Mouse (Mus musculus) olfactory bulb, adult 2 months (tissue): ENCODE data around the gene Qsox2. TPM values are rescaled to one million over a fixed set of nuclear protein-coding genes. Genes with fewer than 3 reads are reported as not detected.

Experiments
- H3K27ac ChIP-seq: fragments of 200-500 bp; 2 replicates; pipeline ENCODE4 v1.5.1; 2012; ENCODE audit warnings: low read depth, low read length; ENCODE audit not compliant: insufficient read depth
- H3K4me1 ChIP-seq: fragments of 200-500 bp; 2 replicates; pipeline ENCODE4 v1.6.1; 2012; ENCODE audit warnings: low read length; ENCODE audit not compliant: control insufficient read depth, insufficient read depth
- H3K4me3 ChIP-seq: fragments of 200-500 bp; 2 replicates; pipeline ENCODE4 v1.5.1; 2012; ENCODE audit warnings: mild to moderate bottlenecking, low read depth, low read length, moderate library complexity; ENCODE audit not compliant: insufficient read depth
- CTCF ChIP-seq: fragments of 200-500 bp; IDR thresholded peaks from 2 replicates; pipeline ENCODE4 v1.5.1; 2012; ENCODE audit warnings: low read depth, mild to moderate bottlenecking, low read length, moderate library complexity; ENCODE audit not compliant: insufficient read depth
- POLR2A ChIP-seq: fragments of 200-500 bp; IDR thresholded peaks from 2 replicates; pipeline ENCODE4 v1.6.1; 2012; ENCODE audit warnings: mild to moderate bottlenecking, low read depth, low read length, moderate library complexity; ENCODE audit not compliant: insufficient read depth
- WGBS: fragments of 180-500 bp; shearing (Covaris S2); methylation state at CpG from one replicate; pipeline ENCODE4 v1.1.7; 2018; 5-methylcytosine and 5-hydroxymethylcytosine counted together
- polyA plus RNA-seq: library from polyadenylated mRNA; stranded (reverse); fragments of >200 nt; gene quantifications from 2 replicates; pipeline ENCODE4 v1.2.4, GENCODE M21; 2012; ENCODE audit warnings: low replicate concordance; ENCODE audit not compliant: missing spikeins, insufficient read depth, insufficient read length

The Qsox2 gene
- polyA plus RNA-seq, 1 experiment = not detected

DNA sequence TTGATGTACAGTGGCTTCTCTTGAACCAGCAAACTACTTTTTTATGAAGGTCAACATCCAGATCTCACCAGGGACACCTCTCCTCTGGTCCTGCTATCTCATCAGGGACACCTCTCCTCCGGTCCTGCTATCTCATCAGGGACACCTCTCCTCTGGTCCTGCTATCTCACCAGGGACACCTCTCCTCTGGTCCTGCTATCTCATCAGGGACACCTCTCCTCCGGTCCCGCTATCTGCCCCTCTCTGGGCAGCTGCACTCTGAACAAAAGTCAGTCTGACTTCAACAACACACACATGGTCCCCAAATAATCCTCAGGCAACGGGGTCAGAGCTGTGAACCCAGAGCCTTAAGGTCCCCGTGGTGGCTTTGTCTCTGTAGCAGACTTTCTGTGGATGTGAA lies 60.6 kb downstream of the Qsox2 start:
- Histone ChIP-seq H3K4me1 (no peaks in the 10 kb centered on the region), H3K4me3 (no peak overlapping the region), H3K27ac (no peak overlapping the region)
- TF ChIP-seq POLR2A (no peak), CTCF (no peak)
- 79% methylated on average over 5 of the region's 5 CpGs for WGBS

DNA sequence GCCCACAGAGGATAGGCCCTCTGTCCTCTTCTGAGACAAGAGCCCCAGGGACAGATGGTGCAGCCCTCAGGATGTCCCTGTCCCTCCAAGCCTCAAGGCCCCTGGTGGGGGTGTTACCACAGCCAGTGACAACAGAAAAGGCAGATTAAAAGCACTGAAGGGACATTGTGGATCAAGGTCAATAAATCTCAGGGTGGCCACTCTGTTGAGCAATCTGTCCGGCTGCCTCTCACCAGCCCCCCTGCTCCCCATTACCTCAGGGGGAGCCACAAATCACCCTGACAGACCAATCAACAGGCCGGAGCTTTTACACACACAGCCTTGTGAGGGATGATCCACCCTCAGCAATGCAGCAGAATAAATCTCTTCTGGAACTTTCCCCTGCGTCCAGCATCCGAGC lies 62.1 kb downstream of the Qsox2 start:
- 53% methylated on average over 4 of the region's 4 CpGs for WGBS
- TF ChIP-seq CTCF = no peak
- no peak for TF ChIP-seq POLR2A
- Histone ChIP-seq H3K4me3 (no peak overlapping the region), H3K4me1 (peaks cover 8% of the 10 kb centered on the region), H3K27ac (no peak overlapping the region)

GRCm38 (mm10) chr2:26172166-26172565 lies 65.2 kb downstream of the Qsox2 start:
- no peak overlapping the region for H3K27ac ChIP-seq
- WGBS = 78% methylated on average over 2 of the region's 2 CpGs
- TF ChIP-seq POLR2A (no peak), CTCF (no peak)
- no peak overlapping the region for H3K4me3 ChIP-seq
- peaks cover 13% of the 10 kb centered on the region for H3K4me1 ChIP-seq

- Histone ChIP-seq H3K4me3 (no peak overlapping the region), H3K4me1 (peaks cover 13% of the 10 kb centered on the region), H3K27ac (no peak overlapping the region)
- 58% methylated on average over 2 of the region's 2 CpGs for WGBS
- TF ChIP-seq CTCF (no peak), POLR2A (no peak)
Observed at GRCm38 (mm10) chr2:26170376-26170775, 66.9 kb downstream of the Qsox2 start.

DNA sequence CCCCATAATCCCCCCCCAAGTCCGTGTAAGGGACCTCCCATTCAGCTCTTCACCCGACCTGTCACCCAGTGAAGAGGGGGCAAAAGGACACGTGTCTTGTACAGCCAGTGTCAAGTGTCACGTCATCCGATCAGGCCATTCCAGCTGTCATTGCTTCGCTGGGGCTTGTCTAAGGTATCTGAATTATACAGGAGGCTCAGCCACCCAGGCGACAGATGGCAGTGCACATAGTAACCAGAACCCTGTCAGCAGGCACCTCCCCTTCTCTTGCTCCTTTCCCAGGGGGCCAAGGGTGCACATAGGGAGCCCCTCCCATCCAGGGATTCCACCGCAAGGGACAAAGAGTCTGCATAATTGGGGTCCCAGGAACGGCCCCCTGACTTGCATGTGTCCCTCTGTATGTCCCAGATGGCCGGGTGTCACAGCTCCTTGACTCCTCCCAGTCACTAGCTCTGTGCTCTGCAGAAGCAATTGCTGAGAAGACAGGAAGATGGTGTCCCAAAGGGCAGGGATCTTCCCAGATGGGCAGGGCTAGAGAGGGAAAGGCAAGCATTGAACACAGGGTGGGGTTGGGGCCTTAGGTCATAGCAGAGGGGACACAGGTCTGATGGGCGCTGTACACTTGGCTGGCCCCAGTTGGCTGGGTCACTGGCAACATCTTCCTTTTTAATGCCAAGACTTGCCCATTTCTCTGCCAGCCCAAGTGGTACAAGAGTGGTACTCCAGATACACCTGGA lies 68.3 kb downstream of the Qsox2 start:
- TF ChIP-seq POLR2A = no peak
- 55% methylated on average over 11 of the region's 11 CpGs for WGBS
- H3K4me3 ChIP-seq = no peak overlapping the region
- H3K4me1 ChIP-seq = peaks cover 13% of the 10 kb centered on the region
- no peak overlapping the region for H3K27ac ChIP-seq

DNA sequence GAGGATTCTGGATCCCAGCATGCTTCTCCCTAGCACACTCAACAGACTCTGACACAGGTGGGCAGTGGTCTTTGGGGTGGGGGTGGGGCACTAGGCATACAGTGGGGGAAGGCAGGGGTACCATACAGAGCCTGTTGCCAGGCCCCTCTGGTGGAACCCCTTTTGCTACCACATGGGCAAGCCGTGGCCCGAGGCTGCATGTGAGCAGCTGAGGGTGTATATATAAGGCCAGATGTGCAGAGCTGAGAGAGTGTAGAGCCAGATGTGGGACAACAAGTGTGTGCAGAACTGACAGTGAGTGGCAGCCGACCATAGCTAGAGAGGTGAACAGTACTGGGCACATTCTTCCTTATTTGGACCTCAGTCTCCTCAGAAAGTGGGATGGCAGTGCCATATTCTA lies 70.4 kb downstream of the Qsox2 start:
- no peak overlapping the region for H3K27ac ChIP-seq
- no peak overlapping the region for H3K4me3 ChIP-seq
- WGBS = 86% methylated on average over 3 of the region's 3 CpGs
- peaks cover 13% of the 10 kb centered on the region for H3K4me1 ChIP-seq
- TF ChIP-seq POLR2A (no peak), CTCF (no peak)

Other genes with a start within 250 kb of the Qsox2 start
- not detected in 2 replicates for gene Ubac1, start 215.8 kb downstream of the Qsox2 start, polyA plus RNA-seq
- 71.7 TPM in 1 of 2 replicates, not detected in the other for gene Nacc2, start 114.3 kb downstream of the Qsox2 start, polyA plus RNA-seq
- gene Lhx3, start 29.2 kb downstream of the Qsox2 start, polyA plus RNA-seq = not detected in 2 replicates
- not detected in 2 replicates for gene Ccdc187, start 57.0 kb upstream of the Qsox2 start, polyA plus RNA-seq
- gene Gpsm1, start 78.0 kb upstream of the Qsox2 start, polyA plus RNA-seq = 357 TPM in 1 of 2 replicates, not detected in the other
- not detected in 2 replicates for gene Dnlz, start 114.6 kb upstream of the Qsox2 start, polyA plus RNA-seq
- not detected in 2 replicates for gene Card9, start 123.4 kb upstream of the Qsox2 start, polyA plus RNA-seq
- not detected in 2 replicates for gene Snapc4, start 143.1 kb upstream of the Qsox2 start, polyA plus RNA-seq
- gene Entr1, start 151.8 kb upstream of the Qsox2 start, polyA plus RNA-seq = not detected in 2 replicates
- 415 TPM in 1 of 2 replicates, not detected in the other for gene Pmpca, start 151.8 kb upstream of the Qsox2 start, polyA plus RNA-seq
- gene Inpp5e, start 171.7 kb upstream of the Qsox2 start, polyA plus RNA-seq = not detected in 2 replicates
- 122 TPM in 1 of 2 replicates, not detected in the other for gene Sec16a, start 207.7 kb upstream of the Qsox2 start, polyA plus RNA-seq